Mouse (Mus musculus) heart, postnatal 0 days (tissue): ENCODE measurements around the gene Myh8.
A peak's percentile ranks its signal among the peaks of the same experiment; 100 is the strongest.

Experiments used
- CTCF ChIP-seq: IDR thresholded peaks from 2 replicates; pipeline ENCODE4 v1.5.1; 2016; ENCODE audit warnings: antibody characterized with exemption, control low read depth, low read depth
- EP300 ChIP-seq: IDR thresholded peaks from 2 replicates; pipeline ENCODE4 v1.6.1; 2016; ENCODE audit warnings: antibody characterized with exemption, low read depth

DNA sequence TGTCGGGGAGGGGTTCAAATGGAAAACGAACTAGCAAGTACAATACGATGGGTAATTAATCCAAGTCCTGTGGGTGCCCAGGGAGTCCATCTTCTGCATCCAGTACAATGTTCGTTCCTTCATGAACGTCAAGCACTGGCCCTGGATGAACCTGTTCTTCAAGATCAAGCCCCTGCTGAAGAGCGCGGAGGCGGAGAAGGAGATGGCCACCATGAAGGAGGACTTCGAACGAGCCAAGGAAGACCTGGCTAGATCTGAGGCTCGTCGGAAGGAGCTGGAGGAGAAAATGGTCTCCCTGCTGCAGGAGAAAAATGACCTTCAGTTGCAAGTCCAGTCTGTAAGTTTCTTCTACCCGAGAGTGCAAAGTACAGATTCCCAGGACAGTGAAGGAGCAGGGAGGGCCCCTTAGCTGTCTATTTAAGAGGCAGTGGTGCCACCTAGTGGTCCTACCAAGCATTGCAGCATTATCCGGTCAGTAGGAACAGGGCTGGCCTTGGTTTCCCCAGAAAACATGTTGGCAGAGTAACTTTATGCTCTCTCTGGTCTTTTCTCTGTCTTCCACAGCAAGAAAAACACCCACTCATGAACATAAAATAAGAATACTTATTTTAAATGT lies 73.3 kb downstream of the Myh8 start:
- peak; percentile 94 for TF ChIP-seq CTCF
- no peak for TF ChIP-seq EP300
